Mouse (Mus musculus): ENCODE results near the gene Glb1. TPM values are rescaled to one million over a fixed set of nuclear protein-coding genes. Genes with fewer than 3 reads are reported as not detected.
A peak's percentile ranks its signal among the peaks of the same experiment; 100 is the strongest.

Gene Glb1
- total and polyA plus RNA-seq, 3 experiments: 12.2 to 20.8 (median 14.8) TPM

GRCm38 (mm10) chr9:114375276-114375962 lies 25.5 kb upstream of the Glb1 start:
- TF ChIP-seq CTCF (IDR thresholded peaks at IDR 0.05) (no peak), POLR2A (IDR thresholded peaks at IDR 0.05; ENCODE audit: insufficient read depth, low read depth, low read length) (no peak), EP300 (IDR thresholded peaks at IDR 0.05; ENCODE audit: insufficient read depth, low read depth, low read length) (no peak)
- H3K9ac ChIP-seq (ENCODE audit: low read depth, low read length): no peak overlapping the region
- H3K4me3 ChIP-seq: no peak overlapping the region
- WGBS: 78% methylated on average over 10 of the region's 10 CpGs
- H3K79me2 ChIP-seq (replicated peaks; ENCODE audit: control insufficient read depth, insufficient read depth, low read length): no peaks in the 10 kb centered on the region
- H3K4me1 ChIP-seq (ENCODE audit: control insufficient read depth, insufficient read depth, low read length): no peaks in the 10 kb centered on the region
- no peak for DNase-seq
- no peak overlapping the region for H3K27ac ChIP-seq
- no peaks in the 10 kb centered on the region for H3K27me3 ChIP-seq (ENCODE audit: control insufficient read depth, insufficient read depth, low read length)
- intact Hi-C loops (cut with DNase I): no loop called here
- no peaks in the 10 kb centered on the region for H3K36me3 ChIP-seq (ENCODE audit: control insufficient read depth, insufficient read depth, low read length)

GRCm38 (mm10) chr9:114377168-114377567 lies 23.7 kb upstream of the Glb1 start:
- DNase-seq: peak in 1 of 2 experiments; percentile 20
- WGBS: 48% methylated on average over 10 of the region's 10 CpGs
- TF ChIP-seq EP300 (IDR thresholded peaks at IDR 0.05; ENCODE audit: insufficient read depth, low read depth, low read length): 0 out of 2 replicates have a peak, but pooled peaks have one; percentile 50
- no peak for TF ChIP-seq CTCF (IDR thresholded peaks at IDR 0.05)
- Histone ChIP-seq H3K36me3 (ENCODE audit: control insufficient read depth, insufficient read depth, low read length) (no peaks in the 10 kb centered on the region), H3K4me1 (ENCODE audit: control insufficient read depth, insufficient read depth, low read length) (no peaks in the 10 kb centered on the region), H3K79me2 (replicated peaks; ENCODE audit: control insufficient read depth, insufficient read depth, low read length) (no peaks in the 10 kb centered on the region), H3K4me3 (no peak overlapping the region), H3K27ac (no peak overlapping the region), H3K27me3 (ENCODE audit: control insufficient read depth, insufficient read depth, low read length) (no peaks in the 10 kb centered on the region), H3K9ac (ENCODE audit: low read depth, low read length) (no peak overlapping the region)
- intact Hi-C loops (cut with DNase I): no loop called here

- H3K27ac ChIP-seq: no peak overlapping the region
- H3K79me2 ChIP-seq (replicated peaks; ENCODE audit: control insufficient read depth, insufficient read depth, low read length): no peaks in the 10 kb centered on the region
- intact Hi-C loops (cut with DNase I): loop anchor here (2.0 to 10.0 kb wide), 2 partner anchors 61 to 395 kb away; no protein-coding TSS in a partner anchor
- no peak for DNase-seq
- no peaks in the 10 kb centered on the region for H3K36me3 ChIP-seq (ENCODE audit: control insufficient read depth, insufficient read depth, low read length)
- TF ChIP-seq EP300 (IDR thresholded peaks at IDR 0.05; ENCODE audit: insufficient read depth, low read depth, low read length) (no peak), POLR2A (IDR thresholded peaks at IDR 0.05; ENCODE audit: insufficient read depth, low read depth, low read length) (no peak), CTCF (IDR thresholded peaks at IDR 0.05) (no peak)
- no peak overlapping the region for H3K9ac ChIP-seq (ENCODE audit: low read depth, low read length)
- no peak overlapping the region for H3K4me3 ChIP-seq
- H3K4me1 ChIP-seq (ENCODE audit: control insufficient read depth, insufficient read depth, low read length): no peaks in the 10 kb centered on the region
- WGBS: 92% methylated on average over 12 of the region's 12 CpGs
- no peaks in the 10 kb centered on the region for H3K27me3 ChIP-seq (ENCODE audit: control insufficient read depth, insufficient read depth, low read length)
Observed at GRCm38 (mm10) chr9:114379871-114380270, 21.0 kb upstream of the Glb1 start.

- Histone ChIP-seq H3K4me1 (ENCODE audit: control insufficient read depth, insufficient read depth, low read length) (no peaks in the 10 kb centered on the region), H3K9ac (ENCODE audit: low read depth, low read length) (no peak overlapping the region), H3K4me3 (no peak overlapping the region), H3K27ac (no peak overlapping the region), H3K79me2 (replicated peaks; ENCODE audit: control insufficient read depth, insufficient read depth, low read length) (no peaks in the 10 kb centered on the region), H3K27me3 (ENCODE audit: control insufficient read depth, insufficient read depth, low read length) (no peaks in the 10 kb centered on the region), H3K36me3 (ENCODE audit: control insufficient read depth, insufficient read depth, low read length) (no peaks in the 10 kb centered on the region)
- TF ChIP-seq EP300 (IDR thresholded peaks at IDR 0.05; ENCODE audit: insufficient read depth, low read depth, low read length): no peak
- peak; percentile 91 for TF ChIP-seq CTCF (IDR thresholded peaks at IDR 0.05)
- intact Hi-C loops (cut with DNase I): loop anchor here (2.0 to 10.0 kb wide), 2 partner anchors 62 to 396 kb away; no protein-coding TSS in a partner anchor
- WGBS: 62% methylated on average over 17 of the region's 17 CpGs
- DNase-seq: no peak
Observed at GRCm38 (mm10) chr9:114380881-114381733, 19.8 kb upstream of the Glb1 start.

- H3K4me3 ChIP-seq: no peak overlapping the region
- no peak for TF ChIP-seq CTCF (IDR thresholded peaks at IDR 0.05)
- TF ChIP-seq POLR2A (IDR thresholded peaks at IDR 0.05; ENCODE audit: insufficient read depth, low read depth, low read length): no peak
- no peak for TF ChIP-seq EP300 (IDR thresholded peaks at IDR 0.05; ENCODE audit: insufficient read depth, low read depth, low read length)
- intact Hi-C loops (cut with DNase I): loop anchor here (10.0 kb wide), 1 partner anchor 398 kb away; no protein-coding TSS in a partner anchor
- no peak for DNase-seq
- H3K79me2 ChIP-seq (replicated peaks; ENCODE audit: control insufficient read depth, insufficient read depth, low read length): no peaks in the 10 kb centered on the region
- H3K27ac ChIP-seq: no peak overlapping the region
- no peaks in the 10 kb centered on the region for H3K27me3 ChIP-seq (ENCODE audit: control insufficient read depth, insufficient read depth, low read length)
- H3K9ac ChIP-seq (ENCODE audit: low read depth, low read length): no peak overlapping the region
- H3K4me1 ChIP-seq (ENCODE audit: control insufficient read depth, insufficient read depth, low read length): no peaks in the 10 kb centered on the region
- H3K36me3 ChIP-seq (ENCODE audit: control insufficient read depth, insufficient read depth, low read length): no peaks in the 10 kb centered on the region
- 91% methylated on average over 17 of the region's 17 CpGs for WGBS
Observed at GRCm38 (mm10) chr9:114382936-114383710, 17.8 kb upstream of the Glb1 start.

Measured in heart, adult 2 months (tissue).